Mouse (Mus musculus) thymus, adult 2 months (tissue): ENCODE data around the gene Gpr18.

ENCODE experiments used
- CTCF ChIP-seq: fragments of 200-500 bp; IDR thresholded peaks from 2 replicates; pipeline ENCODE4 v1.5.1; 2012; ENCODE audit warnings: mild to moderate bottlenecking, control low read depth, low read length, moderate library complexity, borderline replicate concordance; ENCODE audit not compliant: control insufficient read depth, poor library complexity, insufficient read depth; ENCODE audit errors: extremely low read depth
- POLR2A ChIP-seq: fragments of 200-500 bp; IDR thresholded peaks from 2 replicates; pipeline ENCODE4 v1.6.1; 2012; ENCODE audit warnings: mild to moderate bottlenecking, low read length, control low read depth, moderate library complexity; ENCODE audit not compliant: control insufficient read depth, poor library complexity, insufficient read depth; ENCODE audit errors: extremely low read depth

- TF ChIP-seq CTCF (no peak), POLR2A (no peak)
These were observed 44.5 kb upstream of the Gpr18 start for GRCm38 (mm10) chr14:121960031-121960430.
